ENCODE assay signal across 32 mouse cellular contexts in the genomic region with DNA sequence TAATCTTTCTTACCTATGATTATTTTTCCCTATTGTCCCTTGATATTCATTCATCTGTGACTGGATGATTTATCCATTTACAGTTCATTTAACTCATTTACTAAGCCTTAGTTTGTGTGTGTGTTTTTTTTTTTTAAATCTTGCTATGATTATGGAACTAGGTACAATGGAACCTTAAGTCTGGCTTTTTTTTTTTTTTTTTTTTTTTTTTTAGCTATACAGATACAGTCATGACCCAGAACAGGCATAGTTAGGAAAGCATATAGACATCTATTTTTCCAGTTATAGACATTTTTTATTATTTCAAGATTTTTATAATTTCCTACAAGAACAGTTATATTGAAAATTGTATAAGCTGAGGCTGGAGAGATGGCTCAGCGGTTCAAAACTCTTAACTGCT. TPM values are rescaled to one million over a fixed set of nuclear protein-coding genes. Genes with fewer than 3 reads are reported as not detected.
"Had no signal": no experiment of that assay in that cellular context is flagged by ENCODE, and none has a peak within 500 bp of the region (broad histone marks: within the 10 kb centered on the region; RNA-seq: fewer than 3 reads in every experiment).

No protein-coding gene starts in this region.

- H3K27me3 ChIP-seq: limb, embryonic 12.5 days; limb, embryonic 13.5 days; limb, embryonic 15.5 days; liver, embryonic 12.5 days; liver, embryonic 13.5 days; liver, embryonic 15.5 days; lung, embryonic 15.5 days; megakaryocyte, embryonic 14.5 days; midbrain, embryonic 12.5 days; midbrain, embryonic 13.5 days; midbrain, embryonic 15.5 days; neural tube, embryonic 12.5 days had no signal

- H3K4me3 ChIP-seq: limb, embryonic 10.5 days; limb, embryonic 12.5 days; limb, embryonic 13.5 days; limb, embryonic 15.5 days; liver, embryonic 12.5 days; liver, embryonic 13.5 days; liver, embryonic 15.5 days; lung, embryonic 15.5 days; megakaryocyte, embryonic 14.5 days; midbrain, embryonic 10.5 days; midbrain, embryonic 12.5 days; midbrain, embryonic 13.5 days; midbrain, embryonic 15.5 days; myocyte; neural tube, embryonic 12.5 days had no signal

- H3K9ac ChIP-seq: limb, embryonic 12.5 days; limb, embryonic 13.5 days; limb, embryonic 15.5 days; liver, embryonic 12.5 days; liver, embryonic 13.5 days; liver, embryonic 14.5 days; liver, embryonic 15.5 days; liver, postnatal 0 days; lung, embryonic 14.5 days; lung, embryonic 15.5 days; midbrain, embryonic 12.5 days; midbrain, embryonic 13.5 days; midbrain, embryonic 15.5 days; neural tube, embryonic 12.5 days had no signal

- H3K4me2 ChIP-seq: limb, embryonic 12.5 days; limb, embryonic 13.5 days; limb, embryonic 15.5 days; liver, embryonic 11.5 days; liver, embryonic 12.5 days; liver, embryonic 13.5 days; liver, embryonic 15.5 days; lung, embryonic 14.5 days; lung, embryonic 15.5 days; midbrain, embryonic 11.5 days; midbrain, embryonic 12.5 days; midbrain, embryonic 13.5 days; midbrain, embryonic 15.5 days; neural tube, embryonic 12.5 days had no signal

- H3K9me3 ChIP-seq: limb, embryonic 10.5 days; limb, embryonic 12.5 days; limb, embryonic 13.5 days; limb, embryonic 15.5 days; liver, embryonic 12.5 days; liver, embryonic 13.5 days; liver, embryonic 15.5 days; lung, embryonic 15.5 days; megakaryocyte, embryonic 14.5 days; midbrain, embryonic 10.5 days; midbrain, embryonic 12.5 days; midbrain, embryonic 13.5 days; midbrain, embryonic 15.5 days; neural tube, embryonic 12.5 days had no signal

- DNase-seq: left cerebral cortex, postnatal 4 days; liver; liver, embryonic 13.5 days; liver, postnatal 0 days; lung, adult 18-20 months; lung, adult 2 months; lung, embryonic 14.5 days; lung, postnatal 10 days; lung, postnatal 14 days; lung, postnatal 36 days; lung, postnatal 4 days; midbrain, embryonic 14.5 days had no signal

- H3K4me1 ChIP-seq: limb, embryonic 10.5 days; limb, embryonic 12.5 days; limb, embryonic 13.5 days; limb, embryonic 15.5 days; lung, embryonic 15.5 days; midbrain, embryonic 10.5 days; midbrain, embryonic 12.5 days; midbrain, embryonic 13.5 days; midbrain, embryonic 15.5 days; neural tube, embryonic 12.5 days had no signal

- ATAC-seq: liver, embryonic 12.5 days; liver, postnatal 0 days; lung, postnatal 0 days; midbrain, embryonic 13.5 days; midbrain, embryonic 15.5 days had no signal

- H3K27ac ChIP-seq: limb, embryonic 10.5 days; limb, embryonic 12.5 days; limb, embryonic 13.5 days; limb, embryonic 15.5 days; liver, embryonic 12.5 days; liver, embryonic 13.5 days; liver, embryonic 14.5 days; liver, embryonic 15.5 days; lung, embryonic 15.5 days; macrophage; midbrain, embryonic 10.5 days; midbrain, embryonic 12.5 days; midbrain, embryonic 13.5 days; midbrain, embryonic 15.5 days; neural tube, embryonic 12.5 days had no signal

- H3K36me3 ChIP-seq: limb, embryonic 10.5 days; limb, embryonic 12.5 days; limb, embryonic 13.5 days; limb, embryonic 15.5 days; liver, embryonic 12.5 days; liver, embryonic 13.5 days; liver, embryonic 15.5 days; lung, embryonic 15.5 days; midbrain, embryonic 10.5 days; midbrain, embryonic 12.5 days; midbrain, embryonic 13.5 days; midbrain, embryonic 15.5 days; neural tube, embryonic 12.5 days had no signal

RNA-seq across cellular contexts. Expression of gene Efcab5, which starts 46.5 kb away (rescaled TPM):
- polyA plus RNA-seq: liver, adult 2 months had no signal
